Mouse (Mus musculus) gastrocnemius, adult 2 months (tissue): ENCODE measurements at regions not wholly inside any gene's neighbourhood (a gene's known extent, or its start where the extent isn't known, plus 50 kb on each side); places are given as distances from the start of the nearest gene placed in this dataset.

ENCODE experiments used
- DNase-seq: peaks from one replicate; pipeline ENCODE4 v3.0.0; 2022
- H3K27ac ChIP-seq: fragments of 200-600 bp; 2 replicates; pipeline ENCODE4 v1.8.1; 2022; ENCODE audit warnings: mild to moderate bottlenecking
- H3K4me3 ChIP-seq: fragments of 200-600 bp; 2 replicates; pipeline ENCODE4 v1.8.1; 2022; ENCODE audit warnings: mild to moderate bottlenecking, moderate library complexity
- CTCF ChIP-seq: fragments of 200-600 bp; IDR thresholded peaks from 2 replicates; pipeline ENCODE4 v1.8.1; 2022; ENCODE audit warnings: antibody characterized with exemption, mild to moderate bottlenecking, moderate library complexity
- intact Hi-C: fragments of 180-260 bp; cut with DNase I; formaldehyde crosslinking; loops from one replicate; pipeline ENCODE4 v1.15.1; 2025

DNA sequence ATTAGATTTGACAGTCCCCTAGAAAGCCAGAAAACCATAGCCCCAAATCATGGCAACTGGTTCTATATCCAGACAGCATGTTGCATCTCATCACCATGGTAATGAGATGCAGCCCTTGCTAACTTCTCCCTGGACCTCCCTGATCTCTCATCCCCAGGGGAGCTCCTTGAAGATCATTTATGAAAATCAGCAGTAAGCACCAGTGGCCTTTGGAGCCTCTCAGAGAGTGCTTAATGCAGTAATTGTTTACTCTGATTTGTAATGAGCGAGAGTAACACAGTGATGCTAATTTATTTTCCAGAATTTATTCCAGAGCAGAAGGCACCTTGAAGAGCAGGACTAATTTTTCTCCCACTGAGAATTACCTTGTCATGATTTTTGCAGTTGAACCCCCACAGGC lies 133.1 kb upstream of the Chl1 start:
- intact Hi-C loops = no loop called here
- TF ChIP-seq CTCF = no peak
- no peak for DNase-seq
- Histone ChIP-seq H3K27ac (no peak overlapping the region), H3K4me3 (no peak overlapping the region)

DNA sequence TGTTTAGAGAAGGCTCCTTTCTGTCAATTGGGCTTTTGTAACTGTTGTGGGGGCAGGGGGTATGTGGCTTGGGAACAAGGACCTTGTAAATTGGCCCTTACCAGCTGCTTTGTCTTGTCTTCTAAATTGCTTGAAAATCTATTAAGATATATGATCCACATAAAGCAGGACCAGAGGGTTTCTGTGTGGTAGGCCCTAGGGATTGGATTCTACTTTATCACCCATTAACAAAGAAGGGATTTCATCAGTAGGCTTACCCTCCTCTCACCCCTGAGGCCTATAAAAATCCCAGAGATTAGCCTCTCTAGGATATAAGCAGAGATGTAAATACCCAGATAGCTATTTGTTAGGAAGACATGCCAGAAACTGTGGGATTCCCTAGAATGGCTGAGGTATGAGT lies 132.3 kb upstream of the Chl1 start:
- intact Hi-C loops = no loop called here
- no peak for TF ChIP-seq CTCF
- Histone ChIP-seq H3K4me3 (no peak overlapping the region), H3K27ac (no peak overlapping the region)
- no peak for DNase-seq

DNA sequence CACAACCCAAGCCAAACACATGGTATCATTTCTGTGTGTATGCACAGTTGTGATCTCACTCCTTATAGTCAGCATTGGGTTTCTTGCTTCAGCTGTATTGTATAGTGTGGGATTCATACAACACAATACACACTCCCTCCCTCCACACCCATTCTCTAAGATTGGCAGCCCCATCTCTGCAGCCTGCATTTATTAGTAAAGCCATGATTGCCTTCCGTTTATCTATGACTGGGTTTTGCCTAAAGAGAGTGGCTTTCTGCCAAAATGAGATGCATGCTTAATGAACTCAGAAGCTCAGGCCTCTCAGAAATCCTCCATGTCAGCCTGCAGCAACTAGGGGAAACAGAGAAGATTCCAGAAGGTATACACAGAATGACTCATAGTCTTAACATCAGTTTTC lies 129.4 kb upstream of the Chl1 start:
- H3K4me3 ChIP-seq = no peak overlapping the region
- DNase-seq = no peak

DNA sequence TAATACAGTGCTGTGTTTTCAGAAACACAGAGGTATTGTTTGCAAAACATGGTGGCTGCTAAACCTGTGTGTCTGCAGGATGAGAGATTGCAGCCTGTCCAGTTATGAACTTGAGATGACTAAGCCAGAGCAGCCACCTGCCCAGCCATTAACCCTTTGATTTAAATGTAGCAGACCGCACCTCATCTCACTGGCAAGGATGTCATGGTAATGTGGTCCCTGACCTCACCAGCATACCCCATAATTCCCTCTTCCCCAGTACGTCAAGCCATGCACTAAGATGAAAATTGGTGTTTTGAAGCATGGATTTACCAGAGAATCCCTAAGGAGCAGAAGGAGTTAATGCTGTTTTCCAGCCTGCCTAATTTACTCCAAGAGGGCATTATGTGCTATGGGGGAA lies 128.5 kb upstream of the Chl1 start:
- Histone ChIP-seq H3K27ac (no peak overlapping the region), H3K4me3 (no peak overlapping the region)
- intact Hi-C loops = no loop called here
- DNase-seq = no peak
- no peak for TF ChIP-seq CTCF

More for the DNA sequence above, 129.4 kb upstream of the Chl1 start:
- H3K27ac ChIP-seq = no peak overlapping the region
- intact Hi-C loops = no loop called here
- no peak for TF ChIP-seq CTCF

DNA sequence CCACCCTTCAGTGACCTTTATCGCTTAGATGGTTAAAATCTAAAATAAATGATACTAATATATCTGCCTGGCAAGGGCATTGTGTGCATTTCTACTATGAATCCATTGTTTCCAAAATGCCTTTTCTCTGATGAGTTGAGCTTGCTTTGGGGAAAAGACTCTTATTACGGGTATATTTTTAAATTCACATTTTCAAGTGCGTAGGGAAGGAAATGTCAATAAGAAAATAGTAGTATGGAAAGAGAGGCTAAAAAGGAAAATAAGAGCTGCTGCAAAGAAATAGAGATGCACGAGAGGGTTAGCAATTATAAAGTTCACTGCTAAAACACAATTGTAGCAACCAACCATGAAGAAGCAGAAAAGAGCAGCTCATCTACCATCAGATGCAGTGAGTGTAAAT lies 123.8 kb upstream of the Chl1 start:
- intact Hi-C loops = no loop called here
- no peak for TF ChIP-seq CTCF
- Histone ChIP-seq H3K4me3 (no peak overlapping the region), H3K27ac (no peak overlapping the region)
- no peak for DNase-seq

DNA sequence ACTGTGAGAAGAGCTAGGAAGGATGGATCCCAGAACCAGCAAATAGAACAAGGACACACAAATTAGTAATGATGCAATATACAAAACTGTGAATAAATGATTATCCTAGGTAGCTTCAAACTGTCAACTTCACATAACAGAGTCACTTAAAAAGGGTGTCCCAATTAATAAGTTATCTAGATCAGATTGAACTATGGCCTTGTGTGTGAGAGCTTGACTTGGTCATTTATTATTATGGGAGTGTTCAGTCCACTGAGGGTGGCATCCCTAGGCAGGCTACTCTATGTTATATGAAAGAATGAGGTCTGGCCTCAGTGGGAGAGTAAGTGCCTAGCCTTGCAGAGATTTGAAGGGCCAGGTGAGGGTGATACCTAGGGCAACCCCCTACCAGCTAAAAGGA lies 104.4 kb upstream of the Chl1 start:
- intact Hi-C loops = no loop called here

DNA sequence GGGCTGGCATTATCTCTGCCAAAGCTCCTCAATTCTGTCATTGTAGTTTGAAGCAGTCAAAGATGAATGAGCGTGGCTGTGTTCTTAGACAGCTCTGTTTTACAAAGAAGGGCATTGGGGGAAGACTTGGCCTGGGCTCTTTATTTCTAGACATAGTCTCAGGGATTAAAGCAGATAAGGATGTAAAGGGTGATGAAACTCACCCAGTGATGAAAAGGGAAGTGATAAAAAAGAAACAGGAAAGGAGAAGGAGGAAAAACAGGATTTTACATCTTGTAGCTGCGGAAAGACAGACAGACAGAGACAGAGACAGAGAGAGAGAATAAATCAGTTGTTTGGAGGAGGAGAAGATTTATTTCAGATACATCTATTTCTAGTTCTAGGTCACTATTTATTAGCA lies 95.5 kb upstream of the Chl1 start:
- intact Hi-C loops = no loop called here
- Histone ChIP-seq H3K27ac (no peak overlapping the region), H3K4me3 (no peak overlapping the region)
- TF ChIP-seq CTCF = no peak
- no peak for DNase-seq

More for the DNA sequence above, 104.4 kb upstream of the Chl1 start:
- no peak overlapping the region for H3K27ac ChIP-seq
- DNase-seq = no peak
- no peak overlapping the region for H3K4me3 ChIP-seq
- no peak for TF ChIP-seq CTCF

DNA sequence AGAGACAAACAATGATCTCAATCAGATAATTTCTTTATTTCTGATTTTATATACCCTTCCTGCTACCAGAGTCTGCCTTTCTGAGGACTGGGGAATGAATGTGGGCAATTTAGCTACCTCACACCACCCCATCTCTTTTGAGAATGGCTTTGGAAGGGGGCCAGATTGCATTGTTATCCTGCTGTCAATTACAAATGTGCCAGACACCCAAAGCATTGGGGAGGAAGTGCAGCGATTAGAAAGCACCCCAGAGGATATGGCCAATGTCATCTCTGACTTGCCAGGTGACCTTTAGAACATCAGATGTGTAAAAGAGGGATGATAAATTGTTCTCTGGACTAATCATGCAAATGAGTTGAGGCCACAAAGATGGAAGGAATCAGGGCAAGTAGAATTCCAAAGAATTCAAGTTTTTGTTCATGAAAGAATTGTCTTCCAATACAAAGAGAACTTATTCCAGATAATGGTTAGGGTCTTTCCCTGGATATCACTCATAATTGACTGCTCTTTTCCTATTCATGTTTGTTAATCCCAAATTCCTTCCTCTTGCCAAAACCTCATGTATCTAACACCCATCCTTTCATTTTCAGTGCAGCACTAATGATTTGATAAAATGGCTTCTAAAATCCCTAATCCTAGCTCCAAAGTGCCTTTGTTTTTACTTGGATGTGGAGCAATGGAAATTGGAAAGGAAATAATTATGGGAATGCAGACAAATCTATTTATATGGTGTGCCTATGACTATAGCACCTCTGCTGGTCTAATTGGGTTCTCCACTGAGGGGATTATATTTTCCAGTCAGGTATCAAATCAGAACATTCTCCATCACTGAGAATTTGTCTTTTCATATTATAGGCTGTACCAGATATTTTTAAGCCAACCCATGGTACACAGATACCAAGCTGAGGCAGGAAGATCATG lies 89.1 kb upstream of the Chl1 start:
- Histone ChIP-seq H3K4me3 (no peak overlapping the region), H3K27ac (no peak overlapping the region)
- DNase-seq = no peak
- intact Hi-C loops = no loop called here
- TF ChIP-seq CTCF = no peak

DNA sequence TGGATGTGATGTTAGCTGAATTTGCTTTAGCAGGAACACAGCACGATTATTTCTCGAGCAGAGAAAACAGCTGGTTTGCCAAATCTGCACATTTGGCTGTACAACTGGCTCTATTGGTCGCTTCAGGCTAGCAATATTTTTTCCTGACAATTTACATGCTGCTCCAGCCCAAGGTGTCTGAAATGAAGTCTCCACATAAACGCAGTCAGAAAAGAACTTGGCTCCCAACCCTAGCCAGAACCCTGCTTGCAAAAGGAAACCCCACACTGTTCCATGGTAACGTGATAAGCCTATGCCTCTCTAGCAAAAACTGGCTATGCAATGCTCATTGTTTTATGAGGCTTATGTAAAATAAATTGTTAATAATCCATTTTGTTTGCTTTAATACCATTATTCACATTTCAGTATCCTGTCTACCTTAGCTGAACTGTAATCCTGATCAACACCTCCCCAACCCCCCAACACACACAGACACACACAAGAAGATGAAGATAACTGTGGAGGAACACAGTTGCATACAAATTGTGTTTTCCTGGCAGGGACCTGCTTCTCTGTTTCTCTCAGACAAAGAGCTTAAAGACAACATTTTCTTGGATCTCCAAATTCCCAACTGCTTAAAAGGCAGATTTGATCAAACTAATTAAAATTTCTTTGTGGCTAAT lies 79.3 kb upstream of the Chl1 start:
- TF ChIP-seq CTCF = no peak
- H3K27ac ChIP-seq = no peak overlapping the region
- DNase-seq = no peak
- intact Hi-C loops = no loop called here
- no peak overlapping the region for H3K4me3 ChIP-seq

DNA sequence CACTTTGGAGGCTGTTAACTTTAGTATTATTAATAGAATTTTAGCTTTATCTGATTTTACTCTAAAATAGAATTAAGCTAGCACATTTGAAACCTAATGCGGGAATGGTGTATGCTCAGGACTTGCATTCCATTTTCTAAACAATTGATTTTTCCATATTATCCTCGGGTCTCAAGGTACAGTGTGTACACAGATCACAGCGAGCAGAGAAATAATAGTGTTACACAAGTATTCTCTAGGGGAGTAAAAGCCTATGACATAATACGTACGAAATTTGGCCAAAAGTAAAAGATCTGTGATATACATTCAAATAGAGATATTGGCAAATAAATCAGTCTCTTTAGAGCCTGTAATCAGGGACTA lies 78.8 kb upstream of the Chl1 start:
- intact Hi-C loops = no loop called here
- Histone ChIP-seq H3K4me3 (no peak overlapping the region), H3K27ac (no peak overlapping the region)
- DNase-seq = no peak
- TF ChIP-seq CTCF = no peak
